Mouse (Mus musculus) cerebellum, adult 2 months (tissue): ENCODE results near the gene Fut11. TPM values are rescaled to one million over a fixed set of nuclear protein-coding genes. Genes with fewer than 3 reads are reported as not detected.

ENCODE experiments used
- DNase-seq, 2 experiments: peaks; one replicate each; pipeline ENCODE4 v3.0.0; 2021
- H3K27ac ChIP-seq: fragments of 200-500 bp; 2 replicates; pipeline ENCODE4 v1.5.1; 2012; ENCODE audit warnings: low read length, control low read depth, inconsistent platforms; ENCODE audit not compliant: insufficient read depth
- H3K27me3 ChIP-seq: fragments of 200-500 bp; 2 replicates; pipeline ENCODE4 v1.6.1; 2012; ENCODE audit warnings: inconsistent platforms, mild to moderate bottlenecking, low read length, moderate library complexity; ENCODE audit not compliant: control insufficient read depth, insufficient read depth
- H3K4me1 ChIP-seq: fragments of 200-500 bp; 2 replicates; pipeline ENCODE4 v1.6.1; 2011; ENCODE audit warnings: low read length; ENCODE audit not compliant: control insufficient read depth, insufficient read depth
- H3K4me3 ChIP-seq: fragments of 200-500 bp; replicated peaks from 2 replicates; pipeline ENCODE3; 2011; ENCODE audit warnings: mild to moderate bottlenecking, low read depth, low read length, control low read depth; ENCODE audit not compliant: insufficient read depth
- CTCF ChIP-seq: fragments of 200-500 bp; IDR thresholded peaks from 2 replicates; pipeline ENCODE4 v1.5.1; 2011; ENCODE audit warnings: low read depth, mild to moderate bottlenecking, control low read depth, low read length, moderate library complexity, borderline replicate concordance; ENCODE audit not compliant: insufficient read depth
- POLR2A ChIP-seq: fragments of 200-500 bp; IDR thresholded peaks from 2 replicates; pipeline ENCODE4 v1.6.1; 2011; ENCODE audit warnings: low read length, control low read depth, borderline replicate concordance; ENCODE audit not compliant: insufficient read depth
- WGBS: fragments of 180-500 bp; shearing (Covaris S2); methylation state at CpG from one replicate; pipeline ENCODE4 v1.1.7; 2018; 5-methylcytosine and 5-hydroxymethylcytosine counted together
- polyA plus RNA-seq: library from polyadenylated mRNA; depleted of rRNA; stranded (reverse); fragments of >200 nt; gene quantifications from 2 replicates; pipeline ENCODE4 v1.2.3, GENCODE M21; 2012; rRNA removed

Fut11 gene
- 15.9 and 17.1 TPM in 2 replicates for polyA plus RNA-seq

DNA sequence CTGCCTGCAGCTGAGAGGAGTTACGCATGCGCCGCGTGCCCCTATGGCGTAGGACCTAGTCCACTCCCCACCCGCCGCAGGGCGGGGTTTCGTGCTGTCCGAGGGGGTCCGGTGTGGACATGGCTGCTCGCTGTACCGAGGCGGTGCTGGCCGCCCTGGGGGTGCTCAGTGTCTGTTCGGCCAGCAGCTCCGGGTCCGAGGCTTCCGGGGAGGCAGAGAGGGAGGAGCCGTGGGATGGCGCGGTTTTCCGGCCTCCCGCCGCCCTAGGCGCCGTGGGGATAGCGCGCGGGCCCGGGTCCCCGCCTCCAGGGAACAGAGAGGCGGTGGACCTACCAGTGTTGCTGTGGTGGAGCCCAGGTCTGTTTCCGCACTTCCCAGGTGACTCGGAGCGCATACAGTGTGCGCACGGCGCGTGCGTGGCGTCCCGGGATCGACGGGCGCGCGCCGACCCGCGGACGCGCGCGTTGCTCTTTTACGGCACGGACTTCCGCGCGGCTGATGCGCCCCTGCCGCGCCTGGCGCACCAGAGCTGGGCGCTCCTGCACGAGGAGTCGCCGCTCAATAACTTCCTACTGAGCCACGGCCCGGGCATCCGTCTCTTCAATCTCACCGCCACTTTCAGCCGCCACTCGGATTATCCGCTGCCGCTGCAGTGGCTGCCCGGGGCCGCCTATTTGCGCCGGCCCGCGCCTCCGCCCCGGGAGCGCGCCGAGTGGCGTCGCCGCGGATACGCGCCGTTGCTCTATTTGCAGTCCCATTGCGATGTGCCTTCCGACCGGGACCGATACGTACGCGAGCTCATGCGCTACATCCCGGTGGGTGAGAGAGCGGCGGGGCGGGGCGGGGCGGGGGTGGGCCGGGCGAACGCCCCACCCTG, at the start of gene Fut11:
Fut11 (plus strand) TSS at position 85 of the 877 bp plus-strand sequence.
- under 1% methylated on average over 111 of the region's 111 CpGs for WGBS
- peak; percentile 91 to 92 for DNase-seq
- TF ChIP-seq CTCF (no peak), POLR2A (peak; percentile 82)
- Histone ChIP-seq H3K27me3 (no peaks in the 10 kb centered on the region), H3K27ac (peak within 1 kb of the TSS; percentile 97), H3K4me1 (peaks cover 9% of the 10 kb centered on the region; the same call in 1 of the 2 replicates), H3K4me3 (peak within 1 kb of the TSS; percentile 90)

DNA sequence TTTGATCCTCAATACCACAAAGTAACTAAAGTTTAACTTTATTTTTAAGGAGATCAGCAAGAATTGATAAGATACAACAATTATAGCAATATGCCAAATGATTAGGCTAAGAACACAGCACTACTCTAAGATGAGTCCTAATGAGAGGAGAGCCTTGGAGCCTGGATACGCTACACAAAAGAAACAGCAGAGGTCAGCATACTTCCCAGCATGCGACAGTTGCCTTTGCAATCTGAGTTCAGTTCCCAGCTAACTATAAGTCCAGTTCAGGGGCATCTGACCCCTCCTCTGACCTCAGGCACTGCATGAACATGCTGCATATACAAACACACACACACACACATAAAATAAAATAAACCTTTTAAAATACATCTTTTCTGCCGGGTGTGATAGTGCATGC, 49.2 kb upstream of the Fut11 start:
- DNase-seq = no peak
- WGBS = 31% methylated on average over 3 of the region's 3 CpGs

DNA sequence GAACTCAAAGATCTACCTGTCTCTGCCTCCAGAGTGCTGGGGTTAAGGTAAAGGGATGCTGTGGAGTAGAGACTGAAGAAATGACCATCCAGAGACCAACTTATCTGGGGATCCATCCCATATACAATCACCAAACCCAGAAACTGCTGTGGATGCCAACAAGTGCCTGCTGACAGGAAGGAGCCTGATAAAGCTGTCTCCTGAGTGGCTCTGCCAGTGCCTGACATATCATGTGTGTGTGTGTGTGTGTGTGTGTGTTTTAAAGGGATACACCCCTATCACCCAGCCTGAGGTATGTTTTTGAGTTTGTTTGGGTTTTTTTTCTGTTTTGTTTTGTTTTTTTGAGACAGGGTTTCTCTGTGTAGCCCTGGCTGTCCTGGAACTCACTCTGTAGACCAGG, 48.4 kb upstream of the Fut11 start:
- Histone ChIP-seq H3K27ac (no peak overlapping the region), H3K27me3 (no peaks in the 10 kb centered on the region), H3K4me3 (no peak overlapping the region), H3K4me1 (no peaks in the 10 kb centered on the region)
- no peak for TF ChIP-seq CTCF
- no peak for TF ChIP-seq POLR2A
- DNase-seq = no peak

More for the DNA sequence above, 49.2 kb upstream of the Fut11 start:
- no peaks in the 10 kb centered on the region for H3K27me3 ChIP-seq
- no peak overlapping the region for H3K27ac ChIP-seq
- no peaks in the 10 kb centered on the region for H3K4me1 ChIP-seq
- TF ChIP-seq POLR2A (no peak), CTCF (no peak)
- no peak overlapping the region for H3K4me3 ChIP-seq

DNA sequence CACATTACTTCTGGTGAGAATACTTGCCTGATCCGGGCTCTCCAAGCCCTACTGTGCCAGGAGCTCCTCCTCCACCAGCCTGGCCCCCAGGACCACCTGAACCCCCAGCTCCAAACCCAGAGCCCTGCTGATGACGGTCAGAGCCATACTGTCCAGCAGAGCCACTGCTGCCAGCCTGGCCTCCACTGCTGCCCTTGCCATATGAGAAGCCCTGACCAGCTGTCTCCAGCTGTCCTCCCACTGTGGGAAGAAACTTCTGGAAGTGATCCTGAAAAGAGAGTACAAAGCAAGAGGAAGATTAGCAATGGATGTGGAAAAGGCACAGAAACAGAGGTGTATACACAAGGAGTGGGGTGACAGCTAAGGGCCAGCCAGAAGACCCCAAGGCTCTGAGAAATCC, 43.8 kb upstream of the Fut11 start:
- no peak for DNase-seq
- H3K4me3 ChIP-seq = no peak overlapping the region
- H3K4me1 ChIP-seq = no peaks in the 10 kb centered on the region
- 45% methylated on average over 2 of the region's 2 CpGs for WGBS
- no peak overlapping the region for H3K27ac ChIP-seq
- TF ChIP-seq POLR2A = no peak
- TF ChIP-seq CTCF = no peak
- no peaks in the 10 kb centered on the region for H3K27me3 ChIP-seq

DNA sequence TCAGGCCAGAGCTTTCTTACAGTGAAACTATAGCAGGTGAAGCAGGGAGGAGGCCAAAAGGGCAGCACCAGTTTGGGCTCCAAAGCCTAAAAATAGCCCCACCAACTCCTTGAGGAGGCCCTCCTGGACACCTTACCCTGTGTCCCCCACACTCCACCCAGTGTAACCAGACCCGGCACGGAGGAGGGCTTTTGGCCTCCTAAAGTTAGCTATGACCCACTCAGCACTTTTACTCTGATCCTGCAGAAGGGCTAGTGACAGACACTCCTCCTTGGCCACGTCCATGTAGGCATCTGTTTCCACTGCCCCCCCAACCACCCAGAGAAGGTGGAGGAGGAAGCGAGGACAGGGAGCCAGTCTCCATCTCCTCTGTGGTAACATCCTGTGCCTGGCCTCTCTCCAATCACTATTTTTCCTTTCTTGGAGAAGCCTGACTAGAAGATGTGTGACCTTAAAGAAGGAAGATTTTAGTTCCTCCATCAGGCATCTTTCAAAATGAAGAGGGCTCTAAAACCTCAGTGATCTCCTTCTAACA, 43.0 kb upstream of the Fut11 start:
- Histone ChIP-seq H3K27ac (no peak overlapping the region), H3K27me3 (no peaks in the 10 kb centered on the region), H3K4me1 (no peaks in the 10 kb centered on the region), H3K4me3 (no peak overlapping the region)
- DNase-seq = no peak
- WGBS = 63% methylated on average over 4 of the region's 4 CpGs
- TF ChIP-seq POLR2A (no peak), CTCF (no peak)

DNA sequence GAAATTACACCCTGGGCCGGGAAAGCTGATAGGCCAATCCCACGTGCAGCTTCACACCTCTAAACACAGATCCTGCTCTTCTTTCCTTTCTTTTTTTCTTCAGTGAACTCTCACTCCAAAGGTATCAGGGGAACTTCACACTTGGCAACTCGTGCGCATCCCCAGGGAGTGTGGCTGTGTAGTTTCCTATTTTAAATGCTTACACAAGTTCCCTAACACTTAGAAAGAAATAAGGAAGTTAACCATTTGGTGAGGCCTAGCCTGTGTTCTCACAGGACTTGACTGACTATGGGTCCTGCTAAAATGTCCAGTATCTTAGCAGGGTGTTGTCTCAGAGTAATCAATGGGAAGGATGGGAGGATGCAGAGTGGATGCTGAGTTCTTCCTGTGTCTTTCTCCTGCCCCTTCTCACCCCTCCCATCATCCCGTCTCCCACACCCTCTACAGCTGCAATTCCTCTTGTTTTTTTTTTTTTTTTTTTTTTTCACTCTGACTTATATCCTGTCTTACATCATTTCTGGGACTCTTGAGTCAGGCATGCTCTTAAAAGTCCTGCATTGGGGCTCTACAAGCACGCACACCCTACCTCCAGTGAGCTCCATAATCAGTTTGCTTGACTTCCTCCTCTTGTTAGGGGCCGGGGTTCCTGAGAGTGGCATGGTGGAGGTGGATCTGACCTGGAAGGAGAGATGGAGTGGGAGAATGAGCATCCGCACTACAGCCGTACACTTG, 39.9 kb upstream of the Fut11 start:
- WGBS = 80% methylated on average over 9 of the region's 9 CpGs
- no peaks in the 10 kb centered on the region for H3K27me3 ChIP-seq
- TF ChIP-seq CTCF = no peak
- no peak for TF ChIP-seq POLR2A
- no peak overlapping the region for H3K4me3 ChIP-seq
- H3K4me1 ChIP-seq = no peaks in the 10 kb centered on the region
- no peak overlapping the region for H3K27ac ChIP-seq
- no peak for DNase-seq

DNA sequence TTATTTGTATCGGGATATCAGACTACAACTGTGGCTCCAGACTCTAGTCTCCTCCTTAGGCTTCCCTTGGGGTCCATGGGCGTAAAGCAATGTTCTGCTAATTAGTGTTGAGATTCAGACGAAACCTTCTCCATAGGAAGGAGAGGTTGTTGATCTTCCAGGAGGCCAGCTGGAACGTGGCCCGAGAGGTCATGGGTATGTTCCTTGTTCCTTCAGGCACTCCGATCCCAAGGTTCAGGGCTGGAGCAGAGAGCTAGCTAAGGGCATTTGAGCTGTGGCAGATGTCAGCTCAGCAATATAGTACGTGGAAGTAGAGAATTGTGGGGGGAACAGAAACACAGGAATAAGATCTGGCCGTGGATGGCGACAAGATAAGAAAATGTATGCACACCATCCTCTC, 39.0 kb upstream of the Fut11 start:
- 71% methylated on average over 9 of the region's 9 CpGs for WGBS
- TF ChIP-seq CTCF (no peak), POLR2A (no peak)
- DNase-seq = no peak
- Histone ChIP-seq H3K27me3 (no peaks in the 10 kb centered on the region), H3K27ac (no peak overlapping the region), H3K4me1 (no peaks in the 10 kb centered on the region), H3K4me3 (no peak overlapping the region)

DNA sequence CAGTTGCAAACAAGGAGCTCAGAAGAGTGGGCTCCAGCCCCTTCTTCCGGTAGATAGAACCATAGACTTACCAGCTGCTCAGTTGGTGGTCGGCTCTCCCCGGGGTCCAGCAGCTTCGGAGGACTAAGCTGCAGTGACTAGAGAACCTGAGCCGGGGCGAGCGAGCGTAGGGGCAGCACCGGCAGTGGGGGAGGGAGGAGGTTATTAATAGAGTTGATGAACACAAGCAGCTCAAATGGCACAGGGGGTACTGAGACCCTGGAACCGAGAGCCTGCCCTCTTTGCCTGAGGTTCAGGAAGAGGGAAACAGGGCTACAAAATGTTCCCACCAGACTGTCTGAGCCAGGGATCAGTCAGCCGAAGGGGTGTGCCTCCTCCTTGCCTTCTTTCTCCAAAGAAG, 38.4 kb upstream of the Fut11 start, which contains the start of gene Myoz1:
Myoz1 (minus strand) TSS at position 180 of the 400 bp plus-strand sequence.
- Histone ChIP-seq H3K4me3 (no peak within 1 kb of the TSS), H3K4me1 (no peaks in the 10 kb centered on the region), H3K27me3 (no peaks in the 10 kb centered on the region), H3K27ac (no peak within 1 kb of the TSS)
- TF ChIP-seq CTCF = no peak
- no peak for TF ChIP-seq POLR2A
- no peak for DNase-seq
- WGBS = 41% methylated on average over 11 of the region's 11 CpGs
